Mouse (Mus musculus) ZHBTc4 (cell line): ENCODE data around the gene Hs3st1.

Experiments used
- DNase-seq: peaks from one replicate; pipeline ENCODE4 v3.0.0-alpha.2; 2011; ENCODE audit warnings: low read depth, low spot score

The Hs3st1 gene

GRCm38 (mm10) chr5:39643260-39643923 lies 111.9 kb downstream of the Hs3st1 start:
- no peak for DNase-seq

GRCm38 (mm10) chr5:39642222-39642770 lies 113.0 kb downstream of the Hs3st1 start:
- DNase-seq = no peak

GRCm38 (mm10) chr5:39639438-39640177 lies 115.7 kb downstream of the Hs3st1 start:
- DNase-seq = peak; percentile 58

- no peak for DNase-seq
Observed at GRCm38 (mm10) chr5:39638926-39639325, 116.3 kb downstream of the Hs3st1 start.

- no peak for DNase-seq
Observed at GRCm38 (mm10) chr5:39637874-39638273, 117.4 kb downstream of the Hs3st1 start.

- no peak for DNase-seq
Observed at GRCm38 (mm10) chr5:39636090-39636489, 119.2 kb downstream of the Hs3st1 start.

- no peak for DNase-seq
Observed at GRCm38 (mm10) chr5:39634300-39635047, 120.8 kb downstream of the Hs3st1 start.

- DNase-seq = no peak
Observed at GRCm38 (mm10) chr5:39633206-39633605, 122.1 kb downstream of the Hs3st1 start.

- DNase-seq = no peak
Observed at GRCm38 (mm10) chr5:39630841-39631240, 124.4 kb downstream of the Hs3st1 start.

GRCm38 (mm10) chr5:39625037-39625473 lies 130.2 kb downstream of the Hs3st1 start:
- DNase-seq = no peak

- no peak for DNase-seq
Observed at GRCm38 (mm10) chr5:39624218-39624590, 131.1 kb downstream of the Hs3st1 start.

- DNase-seq = no peak
Observed at GRCm38 (mm10) chr5:39623304-39624217, 131.7 kb downstream of the Hs3st1 start.

GRCm38 (mm10) chr5:39620206-39620866 lies 134.9 kb downstream of the Hs3st1 start:
- DNase-seq = no peak

- no peak for DNase-seq
Observed at GRCm38 (mm10) chr5:39617354-39617977, 137.8 kb downstream of the Hs3st1 start.

- no peak for DNase-seq
Observed at GRCm38 (mm10) chr5:39615202-39615601, 140.1 kb downstream of the Hs3st1 start.

- no peak for DNase-seq
Observed at GRCm38 (mm10) chr5:39613534-39613933, 141.7 kb downstream of the Hs3st1 start.

- DNase-seq = no peak
Observed at GRCm38 (mm10) chr5:39612240-39612639, 143.0 kb downstream of the Hs3st1 start.

- no peak for DNase-seq
Observed at GRCm38 (mm10) chr5:39608260-39608659, 147.0 kb downstream of the Hs3st1 start.

GRCm38 (mm10) chr5:39594737-39595136 lies 160.5 kb downstream of the Hs3st1 start:
- DNase-seq = no peak
